Mouse (Mus musculus) spleen, adult 2 months (tissue): ENCODE measurements around the gene Npy4r.

Experiments
- CTCF ChIP-seq: fragments of 200-500 bp; IDR thresholded peaks from 2 replicates; pipeline ENCODE4 v1.5.1; 2011; ENCODE audit warnings: mild to moderate bottlenecking, inconsistent platforms; ENCODE audit not compliant: insufficient read depth, insufficient read length, insufficient replicate concordance; ENCODE audit errors: extremely low read depth
- POLR2A ChIP-seq: fragments of 200-500 bp; IDR thresholded peaks from 2 replicates; pipeline ENCODE4 v1.6.1; 2011; ENCODE audit warnings: low read depth, low read length, inconsistent platforms

DNA sequence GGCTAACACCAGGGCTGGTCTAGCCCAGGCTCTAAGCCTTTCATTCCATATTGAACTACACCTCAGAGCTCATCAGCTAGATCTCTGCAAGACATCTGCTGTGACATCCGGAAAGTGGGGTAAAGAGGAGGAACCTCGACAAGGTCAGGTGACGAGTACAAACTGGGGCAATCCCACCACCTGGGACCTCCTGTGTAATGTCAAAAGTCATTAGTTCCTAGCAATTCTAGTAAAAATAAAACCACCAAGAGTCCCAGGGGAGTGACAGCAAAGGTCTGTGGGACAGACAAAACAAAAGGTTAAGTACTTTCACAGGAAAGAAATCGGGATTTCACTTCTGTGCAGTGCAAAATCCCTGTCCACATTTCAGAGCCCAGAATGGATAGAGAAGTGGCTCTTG, 41.6 kb upstream of the Npy4r start:
- TF ChIP-seq CTCF (no peak), POLR2A (no peak)
